8 mouse cellular contexts compared by ENCODE assay signal in genomic region chr10:86310527-86310926, GRCm38 (mm10). TPM values are rescaled to one million over a fixed set of nuclear protein-coding genes. Genes with fewer than 3 reads are reported as not detected.
DNase-seq lines count a peak whose midpoint lies in the region; ATAC-seq and TF ChIP-seq lines count a peak whose summit lies in the region.
"Had no signal": no experiment of that assay in that cellular context is flagged by ENCODE, and none has a peak within 500 bp of the region (broad histone marks: within the 10 kb centered on the region; RNA-seq: fewer than 3 reads in every experiment).

No protein-coding gene starts in this region.

- no peak overlapping the region for H3K9ac ChIP-seq in intestine, embryonic 16.5 days (ENCODE audit: low read depth, low read length)

- no peak overlapping the region for H3K27ac ChIP-seq in intestine, embryonic 16.5 days (ENCODE audit: low read length)

- H3K4me2 ChIP-seq in intestine, embryonic 16.5 days (ENCODE audit: low read depth, low read length) = no peak overlapping the region
- H3K4me2 ChIP-seq in myocyte (ENCODE audit: low read depth) = peak overlapping the region; percentile 58

- 31% methylated on average over 6 of the region's 6 CpGs for WGBS in intestine, embryonic 16.5 days

- 0 out of 2 replicates have a peak, but pooled peaks cover 2% of the 10 kb centered on the region for H3K36me3 ChIP-seq in intestine, embryonic 16.5 days (ENCODE audit: control insufficient read depth, insufficient read depth, low read length)
- no peaks in the 10 kb centered on the region for H3K36me3 ChIP-seq in myocyte (ENCODE audit: control insufficient read depth, insufficient read depth)

- no peak for TF ChIP-seq POLR2A in myocyte (IDR thresholded peaks at IDR 0.05; ENCODE audit: insufficient read length, low read depth)

- H3K4me1 ChIP-seq in intestine, embryonic 16.5 days (ENCODE audit: control insufficient read depth, insufficient read depth, low read length) = peaks cover 5% of the 10 kb centered on the region; the same call in 1 of the 2 replicates

- peak; percentile 49 for DNase-seq in kidney, postnatal 14 days
- no peak for DNase-seq in kidney, adult 11 months
- peak; percentile 74 for DNase-seq in adrenal gland, postnatal 14 days
- DNase-seq in thymus, postnatal 10 days (ENCODE audit: low spot score in 2 of 2) = no peak
- no peak for DNase-seq in testis, postnatal 14 days (ENCODE audit: low spot score)
- DNase-seq: cerebellum, postnatal 14 days had no signal

- H3ac ChIP-seq in myocyte (ENCODE audit: control insufficient read depth, insufficient read length) = no peak overlapping the region

- H3K4me3 ChIP-seq in intestine, embryonic 16.5 days (ENCODE audit: low read length) = no peak overlapping the region
- no peak overlapping the region for H3K4me3 ChIP-seq in myocyte

- ATAC-seq in intestine, embryonic 16.5 days = peak; percentile 93

- H3K27me3 ChIP-seq in intestine, embryonic 16.5 days (replicated peaks; ENCODE audit: control insufficient read depth, insufficient read depth, low read length) = no peaks in the 10 kb centered on the region
- no peaks in the 10 kb centered on the region for H3K27me3 ChIP-seq in myocyte (ENCODE audit: control insufficient read depth, insufficient read depth, insufficient read length)

- H3K9me3 ChIP-seq in intestine, embryonic 16.5 days (ENCODE audit: control insufficient read depth, low read length) = no peaks in the 10 kb centered on the region

- peaks cover 43% of the 10 kb centered on the region for H3K79me2 ChIP-seq in myocyte (ENCODE audit: control insufficient read depth, insufficient read depth)

TF ChIP-seq in myocyte, 11 proteins besides CTCF, POLR2A, EP300 and RAD21:
- TF ChIP-seq REST (IDR thresholded peaks at IDR 0.05; ENCODE audit: insufficient read depth, insufficient read length) (no peak), MYOG (IDR thresholded peaks at IDR 0.05; ENCODE audit: control insufficient read depth in 1 of 3, insufficient read depth in 1 of 3, insufficient read length in 2 of 3, low read depth in 2 of 3) (no peak), MYOD1 (IDR thresholded peaks at IDR 0.05; ENCODE audit: control insufficient read depth in 1 of 3, insufficient read length in 2 of 3, low read depth in 2 of 3) (peak in 1 of 3 experiments; percentile 17), SRF (IDR thresholded peaks at IDR 0.05; ENCODE audit: control insufficient read depth, insufficient read length, low read depth) (peak; percentile 96), MAX (IDR thresholded peaks at IDR 0.05; ENCODE audit: low read depth) (no peak), TCF12 (IDR thresholded peaks at IDR 0.05; ENCODE audit: insufficient read depth, poor library complexity, severe bottlenecking) (no peak), CEBPB (IDR thresholded peaks at IDR 0.05; ENCODE audit: insufficient read depth, poor library complexity, severe bottlenecking) (peak; percentile 85), USF1 (IDR thresholded peaks at IDR 0.05; ENCODE audit: low read depth) (no peak), POLR2AphosphoS2 (IDR thresholded peaks at IDR 0.05; ENCODE audit: insufficient read length, low read depth) (no peak), TCF3 (IDR thresholded peaks at IDR 0.05; ENCODE audit: insufficient read length, low read depth) (no peak), E2F4 (IDR thresholded peaks at IDR 0.05; ENCODE audit: insufficient read depth) (no peak)

RNA-seq across cellular contexts. Expression of gene Timp3, which starts 10.4 kb away (rescaled TPM):
- total RNA-seq in adrenal gland, postnatal 14 days (2021) = 283 and 294 TPM in 2 replicates
- polyA plus RNA-seq in intestine, embryonic 16.5 days (2015; fragmentation: Nextera tagmentation; extraction: Ambion mirVana) = 43.4 and 43.7 TPM in 2 replicates
- polyA plus RNA-seq in myocyte (2012; fragmentation: generic; extraction: Trizol) = 18.7 TPM

Comparison
In these comparisons a context has a peak if more than half of its experiments do, and no peak if none do; other contexts are left out.
1. DNase-seq: peak in kidney, postnatal 14 days (single experiment) and adrenal gland, postnatal 14 days (single experiment); none in kidney, adult 11 months (single experiment), thymus, postnatal 10 days (0 of 2) and testis, postnatal 14 days (single experiment).